ENCODE assay signal across 9 mouse cellular contexts in the genomic region with DNA sequence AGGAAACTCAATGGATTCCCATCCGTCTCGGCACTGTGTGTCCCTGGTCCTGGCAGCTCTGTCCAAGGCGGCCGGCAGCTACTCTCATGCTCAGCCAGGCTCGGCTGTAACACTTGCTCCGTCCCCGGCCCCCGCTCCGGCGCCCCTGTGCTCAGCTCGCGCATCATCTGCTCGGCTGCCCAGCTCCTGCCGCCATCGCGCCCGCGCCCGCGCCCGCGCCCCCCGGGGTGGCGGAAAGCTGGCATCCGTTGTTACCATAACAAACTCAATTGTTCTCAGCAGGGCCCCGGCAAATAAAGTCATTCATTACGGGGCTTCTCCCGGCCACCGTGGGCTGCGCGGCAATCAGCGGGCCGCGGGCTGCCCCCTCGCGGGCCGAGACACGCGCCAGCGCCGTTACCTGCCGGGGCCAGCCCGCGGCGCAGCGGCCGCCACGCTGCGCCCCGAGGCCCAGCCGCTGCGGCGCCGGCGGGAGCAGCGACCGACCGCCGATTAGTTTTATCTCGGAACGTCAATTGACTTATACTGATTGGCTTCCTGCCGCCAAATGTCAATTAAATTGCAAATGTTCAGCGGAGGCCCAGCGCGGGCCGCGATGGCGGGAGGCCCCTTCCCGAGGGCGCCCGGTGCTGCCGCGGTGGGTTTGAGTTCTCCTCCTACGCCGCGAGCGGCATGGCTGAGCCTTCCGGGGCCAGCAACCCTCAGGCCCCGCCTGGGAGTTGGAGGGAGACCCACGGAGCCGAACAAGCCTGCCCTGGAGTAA. TPM values are rescaled to one million over a fixed set of nuclear protein-coding genes. Genes with fewer than 3 reads are reported as not detected.
A peak's percentile ranks its signal among the peaks of the same experiment; 100 is the strongest.
DNase-seq lines count a peak whose midpoint lies in the region; ATAC-seq and TF ChIP-seq lines count a peak whose summit lies in the region.
"Had no signal": no experiment of that assay in that cellular context is flagged by ENCODE, and none has a peak within 500 bp of the region (broad histone marks: within the 10 kb centered on the region; RNA-seq: fewer than 3 reads in every experiment).

No protein-coding gene starts in this region.

- TF ChIP-seq CTCF in ES-Bruce4 (IDR thresholded peaks at IDR 0.05; ENCODE audit: low read depth, low read length), result no peak

- no peaks in the 10 kb centered on the region for H3K36me3 ChIP-seq in heart, embryonic 10.5 days
- no peaks in the 10 kb centered on the region for H3K36me3 ChIP-seq in ES-Bruce4 (ENCODE audit: control insufficient read depth, insufficient read depth, low read length, poor library complexity, severe bottlenecking)
- no peaks in the 10 kb centered on the region for H3K36me3 ChIP-seq in limb, embryonic 14.5 days (ENCODE audit: control insufficient read depth, insufficient read depth, low read length)

- no peak for DNase-seq in heart, embryonic 10.5 days (ENCODE audit: low spot score)
- no peak for DNase-seq in heart, adult 8-10 months (ENCODE audit: low spot score)
- peak; percentile 40 to 58 for DNase-seq in cerebellum, postnatal 4 days (ENCODE audit: low spot score in 2 of 2)
- peak; percentile 12 to 15 for DNase-seq in heart, postnatal 10 days
- peak; percentile 33 for DNase-seq in limb, embryonic 14.5 days (ENCODE audit: low spot score)
- peak; percentile 40 to 45 for DNase-seq in right cerebral cortex, postnatal 10 days (ENCODE audit: low spot score in 2 of 2)

- no peak for TF ChIP-seq POLR2A in ES-Bruce4 (IDR thresholded peaks at IDR 0.05; ENCODE audit: insufficient read depth, low read length)
- no peak for TF ChIP-seq POLR2A in limb, embryonic 14.5 days (IDR thresholded peaks at IDR 0.05; ENCODE audit: borderline replicate concordance, extremely low read depth, insufficient read depth, insufficient read length)

- under 1% methylated on average over 81 of the region's 81 CpGs for WGBS in heart, embryonic 10.5 days
- WGBS in limb, embryonic 14.5 days, result under 1% methylated on average over 61 of the region's 81 CpGs

- H3K9me3 ChIP-seq in heart, embryonic 10.5 days, result no peaks in the 10 kb centered on the region
- H3K9me3 ChIP-seq in ES-Bruce4 (replicated peaks; ENCODE audit: control insufficient read depth, insufficient read depth, low read length, poor library complexity, severe bottlenecking), result no peaks in the 10 kb centered on the region
- H3K9me3 ChIP-seq in limb, embryonic 14.5 days (ENCODE audit: control insufficient read depth, low read length), result no peaks in the 10 kb centered on the region

- peak overlapping the region; percentile 13; the same call in 1 of the 2 replicates for H3K27ac ChIP-seq in heart, embryonic 10.5 days
- H3K27ac ChIP-seq in ES-Bruce4 (ENCODE audit: insufficient read depth, low read length), result no peak overlapping the region
- H3K27ac ChIP-seq in limb, embryonic 14.5 days (replicated peaks; ENCODE audit: low read depth, low read length), result no peak overlapping the region

- H3K4me2 ChIP-seq in limb, embryonic 14.5 days (replicated peaks; ENCODE audit: low read depth, low read length, severe bottlenecking), result peak overlapping the region; percentile 91

- H3K4me1 ChIP-seq in heart, embryonic 10.5 days, result peaks cover 9% of the 10 kb centered on the region; the same call in 1 of the 2 replicates
- H3K4me1 ChIP-seq in ES-Bruce4 (ENCODE audit: control insufficient read depth, insufficient read depth, low read length), result no peaks in the 10 kb centered on the region
- H3K4me1 ChIP-seq in limb, embryonic 14.5 days (ENCODE audit: control insufficient read depth, insufficient read depth, low read length), result no peaks in the 10 kb centered on the region

- H3K9ac ChIP-seq in ES-Bruce4 (ENCODE audit: low read depth, poor library complexity, severe bottlenecking), result peak overlapping the region; percentile 76
- peak overlapping the region; percentile 44; the same call in 1 of the 2 replicates for H3K9ac ChIP-seq in limb, embryonic 14.5 days (ENCODE audit: low read depth, low read length, severe bottlenecking)

- ATAC-seq in limb, embryonic 14.5 days (ENCODE audit: low FRiP score, low read depth), result 0 out of 2 replicates have a peak, but pooled peaks have one; percentile 68
- no peak for ATAC-seq in activated CD4-positive, CD25-positive, alpha-beta regulatory T cell, adult 4 months

- H3K27me3 ChIP-seq in heart, embryonic 10.5 days (ENCODE audit: insufficient read depth, poor library complexity, severe bottlenecking), result peaks cover 95% of the 10 kb centered on the region
- no peaks in the 10 kb centered on the region; the same call in 1 of the 2 replicates for H3K27me3 ChIP-seq in ES-Bruce4 (ENCODE audit: control insufficient read depth, insufficient read depth, low read length, poor library complexity, severe bottlenecking)
- peaks cover 57% of the 10 kb centered on the region for H3K27me3 ChIP-seq in limb, embryonic 14.5 days (ENCODE audit: control insufficient read depth, insufficient read depth, low read length)
- H3K27me3 ChIP-seq: CH12.LX had no signal

- intact Hi-C loops in heart, postnatal 10 days (cut with DNase I), result no loop called here

- H3K4me3 ChIP-seq in heart, embryonic 10.5 days, result peak overlapping the region; percentile 70
- peak overlapping the region; percentile 50 for H3K4me3 ChIP-seq in ES-Bruce4 (ENCODE audit: low read depth, low read length)
- peak overlapping the region; percentile 54 for H3K4me3 ChIP-seq in limb, embryonic 14.5 days (replicated peaks; ENCODE audit: low read length)

- TF ChIP-seq EP300 in ES-Bruce4 (IDR thresholded peaks at IDR 0.05; ENCODE audit: insufficient read depth, low read depth, low read length), result no peak

RNA-seq across cellular contexts. Expression of a gene that starts 46.1 kb away (rescaled TPM):
- polyA plus RNA-seq in heart, embryonic 10.5 days (2016; fragmentation: Nextera tagmentation; extraction: Ambion mirVana), result 0.03 TPM in 1 of 2 replicates, not detected in the other
- total RNA-seq in heart, adult 8-10 months (2022), result 1 to 10 TPM in 1 of 4 experiments, under 1 TPM in 3; 0.22 to 2.7 (median 0.55) TPM
- polyA plus RNA-seq in ES-Bruce4 (2011; ENCODE audit: insufficient read depth, insufficient read length, low read depth, missing spikeins), result 0.14 TPM in 1 of 2 replicates, not detected in the other
- total RNA-seq in heart, postnatal 10 days (2021), result 1 to 10 TPM; 1.1 to 1.2 TPM
- polyA plus RNA-seq in limb, embryonic 14.5 days (2012; rRNA removed), result 0.05 and 0.13 TPM in 2 replicates
- polyA plus RNA-seq in limb, embryonic 14.5 days (2014; fragmentation: Nextera tagmentation; extraction: Ambion mirVana), result not detected in 2 replicates
- polyA plus RNA-seq in activated CD4-positive, CD25-positive, alpha-beta regulatory T cell, adult 4 months (2017; shearing (Covaris generic)), result 1 to 10 TPM in 1 of 2 experiments, not detected in 1; 2.2 TPM

Comparison
In these comparisons a context has a peak if more than half of its experiments do, and no peak if none do; other contexts are left out.
1. DNase-seq: peak in cerebellum, postnatal 4 days (2 of 2), heart, postnatal 10 days (2 of 2), limb, embryonic 14.5 days (single experiment) and right cerebral cortex, postnatal 10 days (2 of 2); none in heart, embryonic 10.5 days (single experiment) and heart, adult 8-10 months (single experiment).
2. Peak in every context shown above with its lines, with median percentiles within 50 percentile points of each other: H3K4me3 ChIP-seq.